Mouse (Mus musculus) G1E (cell line): ENCODE measurements around the gene Dscam. TPM values are rescaled to one million over a fixed set of nuclear protein-coding genes. Genes with fewer than 3 reads are reported as not detected.

ENCODE experiments used
- ATAC-seq: 2 replicates; pipeline ENCODE4 v1.8.0; 2016; ENCODE audit warnings: mild to moderate bottlenecking; ENCODE audit not compliant: insufficient number of reproducible peaks, poor library complexity, low FRiP score, severe bottlenecking; ENCODE audit errors: extremely low read depth
- DNase-seq: peaks from one replicate; pipeline ENCODE4 v3.0.0; 2012; ENCODE audit warnings: low spot score
- H3K27me3 ChIP-seq: 2 replicates; pipeline ENCODE4 v1.6.1; 2012; ENCODE audit warnings: mild to moderate bottlenecking, low read length, inconsistent platforms; ENCODE audit not compliant: insufficient read depth
- H3K36me3 ChIP-seq: replicated peaks from 2 replicates; pipeline ENCODE3; 2012; ENCODE audit warnings: mild to moderate bottlenecking, inconsistent platforms
- H3K4me1 ChIP-seq: 2 replicates; pipeline ENCODE4 v1.6.1; 2012; ENCODE audit warnings: low read depth, low read length, inconsistent platforms, mixed read lengths; ENCODE audit not compliant: insufficient read depth
- H3K4me3 ChIP-seq: 2 replicates; pipeline ENCODE4 v1.5.1; 2012; ENCODE audit warnings: low read depth, mild to moderate bottlenecking, inconsistent platforms, low read length, moderate library complexity, mixed read lengths
- H3K9me3 ChIP-seq: replicated peaks from 2 replicates; pipeline ENCODE4 v1.6.1; 2012; ENCODE audit warnings: inconsistent platforms
- CTCF ChIP-seq: IDR thresholded peaks from 2 replicates; pipeline ENCODE4 v1.5.1; 2012; ENCODE audit warnings: low read depth, low read length, inconsistent platforms, mixed read lengths
- GATA1 ChIP-seq: IDR thresholded peaks from 2 replicates; pipeline ENCODE4 v1.6.1; 2012; ENCODE audit warnings: borderline replicate concordance, low read length, inconsistent platforms, mixed read lengths
- GATA2 ChIP-seq: IDR thresholded peaks from 2 replicates; pipeline ENCODE4 v1.6.1; 2012; ENCODE audit warnings: low read depth, low read length, inconsistent platforms, borderline replicate concordance
- POLR2AphosphoS5 ChIP-seq: IDR thresholded peaks from 2 replicates; pipeline ENCODE4 v1.6.1; 2012; ENCODE audit warnings: low read depth, low read length, inconsistent platforms; ENCODE audit not compliant: insufficient replicate concordance
- TAL1 ChIP-seq: conservative IDR thresholded peaks from 2 replicates; pipeline ENCODE4 v1.6.1; 2012; ENCODE audit warnings: low read depth, low read length, inconsistent platforms, mixed read lengths
- polyA plus RNA-seq: library from polyadenylated mRNA; stranded (reverse); fragments of >175 nt; gene quantifications from 2 replicates; pipeline ENCODE4 v1.2.3, GENCODE M21; 2012
- total RNA-seq, 2 experiments: library from RNA; stranded (forward) in 1 of 2; stranded (reverse) in 1 of 2; fragments of 200-1000 nt in 1 of 2; fragments of >200 nt in 1 of 2; fragmentation: Nextera tagmentation in 1 of 2; gene quantifications; 2 replicates each; pipeline ENCODE4 v1.2.3; 2014 to 2017

Gene Dscam
- total and polyA plus RNA-seq, 3 experiments = under 0.01 TPM; not detected in 2

- Histone ChIP-seq H3K9me3 (peaks cover 4% of the 10 kb centered on the region; the same call in 1 of the 2 replicates), H3K4me3 (no peak overlapping the region), H3K36me3 (no peaks in the 10 kb centered on the region), H3K4me1 (no peaks in the 10 kb centered on the region), H3K27me3 (no peaks in the 10 kb centered on the region)
- TF ChIP-seq CTCF = no peak
- no peak for TF ChIP-seq GATA2
- TF ChIP-seq POLR2AphosphoS5 = no peak
- TF ChIP-seq TAL1 = no peak
- TF ChIP-seq GATA1 = no peak
- ATAC-seq (no peak), DNase-seq (no peak)
Measured at GRCm38 (mm10) chr16:96541056-96541455, 629.5 kb downstream of the Dscam start.

Other genes starting within 250 kb of the Dscam start
- not detected in 2 replicates for gene Bace2, start 186.0 kb upstream of the Dscam start, total RNA-seq (2014; fragmentation: Nextera tagmentation)
- gene Bace2, start 186.0 kb upstream of the Dscam start, total RNA-seq (2017) = 0.12 and 0.27 TPM in 2 replicates
- gene Bace2, start 186.0 kb upstream of the Dscam start, polyA plus RNA-seq = not detected in 2 replicates